Mouse (Mus musculus) spleen, adult 2 months (tissue): ENCODE measurements around the gene Arhgef11. TPM values are rescaled to one million over a fixed set of nuclear protein-coding genes. Genes with fewer than 3 reads are reported as not detected.

Experiments used
- DNase-seq, 2 experiments: peaks; one replicate each; pipeline versions ENCODE4 v3.0.0 to v3.0.0-alpha.2; 2012 to 2021; ENCODE audit warnings: low spot score in 2 of 2, low read depth in 1 of 2
- H3K27ac ChIP-seq: fragments of 200-500 bp; 2 replicates; pipeline ENCODE4 v1.5.1; 2012; ENCODE audit warnings: low read length, inconsistent platforms; ENCODE audit not compliant: insufficient read depth
- H3K27me3 ChIP-seq: fragments of 200-500 bp; 2 replicates; pipeline ENCODE4 v1.6.1; 2012; ENCODE audit warnings: mild to moderate bottlenecking, moderate library complexity, low read length, inconsistent platforms; ENCODE audit not compliant: control insufficient read depth, insufficient read depth
- H3K36me3 ChIP-seq: fragments of 200-500 bp; 2 replicates; pipeline ENCODE4 v1.6.1; 2012; ENCODE audit warnings: mild to moderate bottlenecking, low read length, inconsistent platforms; ENCODE audit not compliant: control insufficient read depth, insufficient read depth
- H3K4me1 ChIP-seq: fragments of 200-500 bp; 2 replicates; pipeline ENCODE4 v1.6.1; 2011; ENCODE audit warnings: inconsistent platforms; ENCODE audit not compliant: control insufficient read depth, insufficient read depth, insufficient read length
- H3K4me3 ChIP-seq: fragments of 200-500 bp; 2 replicates; pipeline ENCODE4 v1.5.1; 2011; ENCODE audit warnings: mild to moderate bottlenecking, inconsistent platforms; ENCODE audit not compliant: insufficient read depth, insufficient read length; ENCODE audit errors: extremely low read depth
- CTCF ChIP-seq: fragments of 200-500 bp; IDR thresholded peaks from 2 replicates; pipeline ENCODE4 v1.5.1; 2011; ENCODE audit warnings: mild to moderate bottlenecking, inconsistent platforms; ENCODE audit not compliant: insufficient read depth, insufficient read length, insufficient replicate concordance; ENCODE audit errors: extremely low read depth
- POLR2A ChIP-seq: fragments of 200-500 bp; IDR thresholded peaks from 2 replicates; pipeline ENCODE4 v1.6.1; 2011; ENCODE audit warnings: low read depth, low read length, inconsistent platforms
- WGBS: fragments of 180-500 bp; shearing (Covaris S2); methylation state at CpG from one replicate; pipeline ENCODE4 v1.1.7; 2018; 5-methylcytosine and 5-hydroxymethylcytosine counted together
- polyA plus RNA-seq: library from polyadenylated mRNA; depleted of rRNA; stranded (reverse); fragments of >200 nt; gene quantifications from 2 replicates; pipeline ENCODE4 v1.2.3, GENCODE M21; 2012

Arhgef11 gene
- polyA plus RNA-seq, 1 experiment, result 15.6 TPM

GRCm38 (mm10) chr3:87631408-87631807 lies 14.0 kb downstream of the Arhgef11 start:
- 89% methylated on average over 4 of the region's 4 CpGs for WGBS
- Histone ChIP-seq H3K27me3 (no peaks in the 10 kb centered on the region), H3K4me3 (no peak overlapping the region), H3K27ac (no peak overlapping the region), H3K36me3 (no peaks in the 10 kb centered on the region), H3K4me1 (no peaks in the 10 kb centered on the region)
- TF ChIP-seq POLR2A (no peak), CTCF (no peak)
- no peak for DNase-seq

GRCm38 (mm10) chr3:87635514-87635913 lies 18.2 kb downstream of the Arhgef11 start:
- no peak for DNase-seq
- TF ChIP-seq CTCF (no peak), POLR2A (no peak)
- Histone ChIP-seq H3K36me3 (no peaks in the 10 kb centered on the region), H3K27me3 (no peaks in the 10 kb centered on the region), H3K4me1 (no peaks in the 10 kb centered on the region), H3K27ac (no peak overlapping the region), H3K4me3 (no peak overlapping the region)
- 90% methylated on average over 4 of the region's 4 CpGs for WGBS

GRCm38 (mm10) chr3:87643453-87643852 lies 26.1 kb downstream of the Arhgef11 start:
- H3K27me3 ChIP-seq, result no peaks in the 10 kb centered on the region
- no peak for TF ChIP-seq CTCF
- TF ChIP-seq POLR2A, result no peak
- no peaks in the 10 kb centered on the region; the same call in 1 of the 2 replicates for H3K36me3 ChIP-seq
- WGBS, result 79% methylated on average over 1 of the region's 1 CpGs
- H3K4me1 ChIP-seq, result no peaks in the 10 kb centered on the region
- DNase-seq, result no peak
- H3K4me3 ChIP-seq, result no peak overlapping the region
- no peak overlapping the region for H3K27ac ChIP-seq

GRCm38 (mm10) chr3:87646174-87646573 lies 28.8 kb downstream of the Arhgef11 start:
- H3K36me3 ChIP-seq, result no peaks in the 10 kb centered on the region
- no peak overlapping the region for H3K27ac ChIP-seq
- 94% methylated on average over 1 of the region's 1 CpGs for WGBS
- no peaks in the 10 kb centered on the region for H3K4me1 ChIP-seq
- DNase-seq, result no peak
- TF ChIP-seq POLR2A (no peak), CTCF (no peak)
- H3K27me3 ChIP-seq, result no peaks in the 10 kb centered on the region
- no peak overlapping the region for H3K4me3 ChIP-seq

- no peak for DNase-seq
- H3K27me3 ChIP-seq, result no peaks in the 10 kb centered on the region
- TF ChIP-seq CTCF (no peak), POLR2A (no peak)
- H3K4me3 ChIP-seq, result no peak overlapping the region
- H3K4me1 ChIP-seq, result no peaks in the 10 kb centered on the region
- H3K27ac ChIP-seq, result no peak overlapping the region
- 85% methylated on average over 3 of the region's 3 CpGs for WGBS
- H3K36me3 ChIP-seq, result no peaks in the 10 kb centered on the region
These were observed 31.7 kb downstream of the Arhgef11 start for GRCm38 (mm10) chr3:87649063-87649462.

GRCm38 (mm10) chr3:87658348-87658747 lies 41.0 kb downstream of the Arhgef11 start:
- no peaks in the 10 kb centered on the region for H3K36me3 ChIP-seq
- 78% methylated on average over 2 of the region's 2 CpGs for WGBS
- no peaks in the 10 kb centered on the region for H3K27me3 ChIP-seq
- DNase-seq, result no peak
- TF ChIP-seq POLR2A, result no peak
- no peak for TF ChIP-seq CTCF
- H3K27ac ChIP-seq, result no peak overlapping the region
- no peak overlapping the region for H3K4me3 ChIP-seq
- H3K4me1 ChIP-seq, result no peaks in the 10 kb centered on the region

GRCm38 (mm10) chr3:87659692-87660429 lies 42.5 kb downstream of the Arhgef11 start:
- Histone ChIP-seq H3K4me1 (no peaks in the 10 kb centered on the region), H3K27me3 (no peaks in the 10 kb centered on the region), H3K36me3 (no peaks in the 10 kb centered on the region), H3K27ac (no peak overlapping the region), H3K4me3 (no peak overlapping the region)
- no peak for DNase-seq
- WGBS, result 90% methylated on average over 9 of the region's 9 CpGs
- no peak for TF ChIP-seq POLR2A
- TF ChIP-seq CTCF, result no peak
